Mouse (Mus musculus): ENCODE measurements around the gene Bicc1.

The Bicc1 gene

GRCm38 (mm10) chr10:71159676-71160235, at the start of gene Bicc1:
TSS of gene Bicc1 (minus strand) at chr10:71159700.
- DNase-seq (ENCODE audit: low spot score in 2 of 2), result peak in 1 of 2 experiments; percentile 33

GRCm38 (mm10) chr10:71201512-71201911, 42.0 kb upstream of the Bicc1 start:
- DNase-seq (ENCODE audit: low spot score in 2 of 2), result no peak

GRCm38 (mm10) chr10:71200964-71201363, 41.5 kb upstream of the Bicc1 start:
- no peak for DNase-seq (ENCODE audit: low spot score in 2 of 2)

- DNase-seq (ENCODE audit: low spot score in 2 of 2), result peak; percentile 15 to 40
Observed at GRCm38 (mm10) chr10:71198676-71199075, 39.2 kb upstream of the Bicc1 start.

GRCm38 (mm10) chr10:71197036-71197785, 37.7 kb upstream of the Bicc1 start:
- no peak for DNase-seq (ENCODE audit: low spot score in 2 of 2)

GRCm38 (mm10) chr10:71195501-71195900, 36.0 kb upstream of the Bicc1 start:
- no peak for DNase-seq (ENCODE audit: low spot score in 2 of 2)

- DNase-seq (ENCODE audit: low spot score in 2 of 2), result no peak
Observed at GRCm38 (mm10) chr10:71194713-71195112, 35.2 kb upstream of the Bicc1 start.

GRCm38 (mm10) chr10:71193319-71193718, 33.8 kb upstream of the Bicc1 start:
- DNase-seq (ENCODE audit: low spot score in 2 of 2), result no peak

- peak in 1 of 2 experiments; percentile 54 for DNase-seq (ENCODE audit: low spot score in 2 of 2)
Observed at GRCm38 (mm10) chr10:71192886-71193285, 33.4 kb upstream of the Bicc1 start.

- DNase-seq (ENCODE audit: low spot score in 2 of 2), result no peak
Observed at GRCm38 (mm10) chr10:71188681-71189080, 29.2 kb upstream of the Bicc1 start.

- no peak for DNase-seq (ENCODE audit: low spot score in 2 of 2)
Observed at GRCm38 (mm10) chr10:71185059-71185458, 25.6 kb upstream of the Bicc1 start.

- DNase-seq (ENCODE audit: low spot score in 2 of 2), result no peak
Observed at GRCm38 (mm10) chr10:71183339-71184031, 24.0 kb upstream of the Bicc1 start.

- no peak for DNase-seq (ENCODE audit: low spot score in 2 of 2)
Observed at GRCm38 (mm10) chr10:71181931-71182330, 22.4 kb upstream of the Bicc1 start.

GRCm38 (mm10) chr10:71181091-71181490, 21.6 kb upstream of the Bicc1 start:
- DNase-seq (ENCODE audit: low spot score in 2 of 2), result no peak

- DNase-seq (ENCODE audit: low spot score in 2 of 2), result no peak
Observed at GRCm38 (mm10) chr10:71180057-71180456, 20.6 kb upstream of the Bicc1 start.

GRCm38 (mm10) chr10:71177201-71177600, 17.7 kb upstream of the Bicc1 start:
- DNase-seq (ENCODE audit: low spot score in 2 of 2), result no peak

- DNase-seq (ENCODE audit: low spot score in 2 of 2), result no peak
Observed at GRCm38 (mm10) chr10:71176341-71176740, 16.8 kb upstream of the Bicc1 start.

- no peak for DNase-seq (ENCODE audit: low spot score in 2 of 2)
Observed at GRCm38 (mm10) chr10:71175280-71175679, 15.8 kb upstream of the Bicc1 start.

GRCm38 (mm10) chr10:71171414-71171813, 11.9 kb upstream of the Bicc1 start:
- DNase-seq (ENCODE audit: low spot score in 2 of 2), result no peak

GRCm38 (mm10) chr10:71170771-71171170, 11.3 kb upstream of the Bicc1 start:
- no peak for DNase-seq (ENCODE audit: low spot score in 2 of 2)

GRCm38 (mm10) chr10:71169811-71170210, 10.3 kb upstream of the Bicc1 start:
- no peak for DNase-seq (ENCODE audit: low spot score in 2 of 2)

GRCm38 (mm10) chr10:71169171-71169570, 9.7 kb upstream of the Bicc1 start:
- DNase-seq (ENCODE audit: low spot score in 2 of 2), result no peak

- DNase-seq (ENCODE audit: low spot score in 2 of 2), result no peak
Observed at GRCm38 (mm10) chr10:71160449-71160848, 949 bp upstream of the Bicc1 start.

Data from urinary bladder, postnatal 36 days (tissue).